Mouse (Mus musculus) hematopoietic stem cell, adult 5-6 weeks (primary cell): ENCODE measurements at regions not wholly inside any gene's neighbourhood (a gene's known extent, or its start where the extent isn't known, plus 50 kb on each side); places are given as distances from the start of the nearest gene placed in this dataset.

ENCODE experiments used
- ATAC-seq, 2 experiments: fragments of 125-278 bp in 1 of 2; replicated peaks in 1 of 2; 2 replicates each; pipeline ENCODE4 v1.8.0; 2016 to 2017; ENCODE audit warnings: inconsistent platforms in 2 of 2, mild to moderate bottlenecking in 2 of 2, moderate number of reproducible peaks in 2 of 2, low read depth in 1 of 2, moderate TSS enrichment in 1 of 2; ENCODE audit not compliant: low FRiP score in 2 of 2, poor library complexity in 2 of 2, severe bottlenecking in 2 of 2, insufficient read depth in 1 of 2, low TSS enrichment in 1 of 2

- no peak for ATAC-seq
Measured at GRCm38 (mm10) chr14:55301996-55302395, 80.2 kb downstream of the Dhrs2 start.

- no peak for ATAC-seq
Measured at GRCm38 (mm10) chr14:55313615-55314014, 91.8 kb downstream of the Dhrs2 start.

- ATAC-seq, result no peak
Measured at GRCm38 (mm10) chr14:55323897-55324296, 102.1 kb downstream of the Dhrs2 start.

- no peak for ATAC-seq
Measured at GRCm38 (mm10) chr14:55324335-55324734, 102.5 kb downstream of the Dhrs2 start.

- no peak for ATAC-seq
Measured at GRCm38 (mm10) chr14:55333812-55334211, 112.0 kb downstream of the Dhrs2 start.

GRCm38 (mm10) chr14:55334305-55334704 lies 112.5 kb downstream of the Dhrs2 start:
- ATAC-seq, result no peak

- no peak for ATAC-seq
Measured at GRCm38 (mm10) chr14:55335586-55335985, 113.8 kb downstream of the Dhrs2 start.

GRCm38 (mm10) chr14:55336451-55337195 lies 114.8 kb downstream of the Dhrs2 start:
- ATAC-seq, result no peak

- peak; percentile 87 to 91 for ATAC-seq
Measured at GRCm38 (mm10) chr14:55338010-55338409, 116.2 kb downstream of the Dhrs2 start.

- ATAC-seq, result no peak
Measured at GRCm38 (mm10) chr14:55338500-55338899, 116.7 kb downstream of the Dhrs2 start.

- no peak for ATAC-seq
Measured at GRCm38 (mm10) chr14:55339036-55339614, 117.3 kb downstream of the Dhrs2 start.

GRCm38 (mm10) chr14:55343341-55343740 lies 121.5 kb downstream of the Dhrs2 start:
- no peak for ATAC-seq

- no peak for ATAC-seq
Measured at GRCm38 (mm10) chr14:55343914-55344313, 122.1 kb downstream of the Dhrs2 start.

- ATAC-seq, result no peak
Measured at GRCm38 (mm10) chr14:55345091-55345490, 123.3 kb downstream of the Dhrs2 start.

- ATAC-seq, result no peak
Measured at GRCm38 (mm10) chr14:55348098-55348497, 126.3 kb downstream of the Dhrs2 start.

GRCm38 (mm10) chr14:55357258-55357657 lies 121.3 kb upstream of the Dhrs4 start:
- ATAC-seq, result no peak

GRCm38 (mm10) chr14:55358429-55358828 lies 120.1 kb upstream of the Dhrs4 start:
- ATAC-seq, result no peak

GRCm38 (mm10) chr14:55362316-55362715 lies 116.2 kb upstream of the Dhrs4 start:
- no peak for ATAC-seq

- ATAC-seq, result no peak
Measured at GRCm38 (mm10) chr14:55362757-55363156, 115.8 kb upstream of the Dhrs4 start.
